Mouse (Mus musculus) inflammation-experienced regulatory T-cells, adult 6 months (primary cell): Measurements from ENCODE around the gene Npas1. TPM values are rescaled to one million over a fixed set of nuclear protein-coding genes. Genes with fewer than 3 reads are reported as not detected.

ENCODE experiments used
- ATAC-seq: one replicate; pipeline ENCODE4 v1.8.0; 2017
- polyA plus RNA-seq, 3 experiments: library from polyadenylated mRNA; unstranded; fragments of 100-300 nt; shearing (Covaris generic); gene quantifications; one replicate each; pipeline ENCODE4 v1.2.1; 2017

The Npas1 gene
- polyA plus RNA-seq, 3 experiments from 2014 or later = 0.18 to 0.24 TPM; not detected in 1

GRCm38 (mm10) chr7:16415426-16415825, 62.1 kb downstream of the Npas1 start:
- ATAC-seq = no peak

GRCm38 (mm10) chr7:16412930-16413329, 64.6 kb downstream of the Npas1 start:
- ATAC-seq = no peak

- ATAC-seq = no peak
These were observed 65.2 kb downstream of the Npas1 start for GRCm38 (mm10) chr7:16412220-16412896.

GRCm38 (mm10) chr7:16411100-16411499, 66.4 kb downstream of the Npas1 start:
- ATAC-seq = no peak

- ATAC-seq = no peak
These were observed 70.5 kb downstream of the Npas1 start for GRCm38 (mm10) chr7:16406978-16407377.

Other genes with a start within 250 kb of the Npas1 start
- under 1 TPM in 1 of 3 experiments, not detected in 2; 0.23 TPM for gene C5ar2, start 233.6 kb downstream of the Npas1 start, polyA plus RNA-seq
- under 1 TPM in 1 of 3 experiments, not detected in 2; 0.21 TPM for gene C5ar1, start 218.2 kb downstream of the Npas1 start, polyA plus RNA-seq
- gene Inafm1, start 204.1 kb downstream of the Npas1 start, polyA plus RNA-seq = 1 to 10 TPM in 2 of 3 experiments, under 1 TPM in 1; 0.96 to 2.4 (median 2.3) TPM
- 10 to 100 TPM; 10.6 to 16.3 (median 11.5) TPM for gene Ccdc9, start 190.9 kb downstream of the Npas1 start, polyA plus RNA-seq
- gene Bbc3, start 169.3 kb downstream of the Npas1 start, polyA plus RNA-seq = 1 to 10 TPM in 2 of 3 experiments, under 1 TPM in 1; 0.42 to 1.5 (median 1.2) TPM
- 100 to 1,000 TPM in 1 of 3 experiments, 10 to 100 TPM in 2; 72.6 to 121 (median 77.7) TPM for gene Sae1, start 89.9 kb downstream of the Npas1 start, polyA plus RNA-seq
- gene Zc3h4, start 76.8 kb downstream of the Npas1 start, polyA plus RNA-seq = 10 to 100 TPM; 13.1 to 20.1 (median 17.3) TPM
- gene Tmem160, start 24.9 kb downstream of the Npas1 start, polyA plus RNA-seq = 1 to 10 TPM; 5.3 to 7.7 (median 7.6) TPM
- 1 to 10 TPM; 1.4 to 3.9 (median 2.5) TPM for gene Arhgap35, start 137.3 kb upstream of the Npas1 start, polyA plus RNA-seq
- gene Ceacam15, start 198.0 kb upstream of the Npas1 start, polyA plus RNA-seq = 1 to 10 TPM in 2 of 3 experiments, not detected in 1; 1.3 TPM
- not detected for gene Ceacam9, start 244.2 kb upstream of the Npas1 start, polyA plus RNA-seq